Mouse (Mus musculus): ENCODE results near the gene Slc9a8. TPM values are rescaled to one million over a fixed set of nuclear protein-coding genes. Genes with fewer than 3 reads are reported as not detected.

Gene Slc9a8
- polyA plus RNA-seq, 1 experiment: 3.4 TPM

DNA sequence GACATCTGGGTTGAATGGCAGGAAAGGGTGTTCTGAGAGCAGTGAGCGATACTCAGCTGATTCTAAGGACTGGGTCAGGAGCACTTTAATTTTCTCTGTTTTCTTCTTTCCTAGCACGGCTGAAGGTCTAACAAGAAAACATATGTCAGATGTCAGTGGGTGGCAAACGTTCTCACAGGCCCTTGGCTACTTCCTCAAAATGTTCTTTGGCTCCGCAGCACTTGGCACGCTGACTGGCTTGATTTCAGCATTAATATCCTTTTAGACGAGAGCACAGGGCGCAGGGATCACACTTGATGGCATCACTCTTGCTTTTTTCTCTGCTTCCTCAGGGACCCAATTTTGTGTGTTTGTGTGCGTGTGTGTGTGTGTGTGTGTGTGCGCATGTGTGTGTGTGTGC, 35.7 kb downstream of the Slc9a8 start:
- Histone ChIP-seq H3K4me3 (replicated peaks) (no peak overlapping the region), H3K9me3 (no peaks in the 10 kb centered on the region), H3K27me3 (replicated peaks) (no peaks in the 10 kb centered on the region), H3K36me3 (replicated peaks; ENCODE audit: low read length) (peaks cover 87% of the 10 kb centered on the region), H3K4me1 (no peaks in the 10 kb centered on the region; the same call in 1 of the 2 replicates)
- no peak for TF ChIP-seq FLI1 (IDR thresholded peaks at IDR 0.05; ENCODE audit: low read length)
- no peak for TF ChIP-seq GATA1 (IDR thresholded peaks at IDR 0.05; ENCODE audit: borderline replicate concordance, low read length)

- TF ChIP-seq GATA1 (IDR thresholded peaks at IDR 0.05; ENCODE audit: borderline replicate concordance, low read length) (no peak), FLI1 (IDR thresholded peaks at IDR 0.05; ENCODE audit: low read length) (no peak)
- Histone ChIP-seq H3K36me3 (replicated peaks; ENCODE audit: low read length) (peaks cover 88% of the 10 kb centered on the region), H3K27me3 (replicated peaks) (no peaks in the 10 kb centered on the region)
Measured at GRCm38 (mm10) chr2:167458548-167458947, 37.0 kb downstream of the Slc9a8 start.

GRCm38 (mm10) chr2:167459071-167459865, 37.8 kb downstream of the Slc9a8 start:
- no peaks in the 10 kb centered on the region; the same call in 1 of the 2 replicates for H3K4me1 ChIP-seq
- H3K4me3 ChIP-seq (replicated peaks): no peak overlapping the region
- no peaks in the 10 kb centered on the region for H3K9me3 ChIP-seq
- H3K27me3 ChIP-seq (replicated peaks): no peaks in the 10 kb centered on the region
- TF ChIP-seq GATA1 (IDR thresholded peaks at IDR 0.05; ENCODE audit: borderline replicate concordance, low read length) (no peak), FLI1 (IDR thresholded peaks at IDR 0.05; ENCODE audit: low read length) (no peak)
- peaks cover 86% of the 10 kb centered on the region for H3K36me3 ChIP-seq (replicated peaks; ENCODE audit: low read length)

More at GRCm38 (mm10) chr2:167458548-167458947, 37.0 kb downstream of the Slc9a8 start:
- Histone ChIP-seq H3K4me3 (replicated peaks) (no peak overlapping the region), H3K9me3 (no peaks in the 10 kb centered on the region), H3K4me1 (no peaks in the 10 kb centered on the region; the same call in 1 of the 2 replicates)

DNA sequence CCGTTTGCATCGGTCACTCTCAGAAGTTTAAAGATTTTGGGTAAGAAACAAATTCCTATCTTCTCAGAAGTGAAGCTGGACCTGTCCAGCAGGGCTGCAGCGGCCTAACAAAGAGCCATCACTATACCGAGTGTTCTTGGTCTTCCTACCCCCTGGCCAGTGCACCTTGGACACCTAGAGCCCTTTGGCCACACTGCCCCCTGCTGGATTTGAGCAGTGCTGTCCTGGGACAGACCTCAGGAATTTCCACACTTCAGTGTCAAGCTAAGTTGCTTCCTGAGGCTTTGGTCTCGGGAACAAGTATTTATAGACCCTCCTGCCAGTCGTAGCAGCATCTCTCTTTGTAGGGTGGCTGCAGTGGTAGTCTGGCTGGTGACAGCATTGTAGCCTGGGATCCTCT, 41.4 kb downstream of the Slc9a8 start:
- TF ChIP-seq FLI1 (IDR thresholded peaks at IDR 0.05; ENCODE audit: low read length) (no peak), GATA1 (IDR thresholded peaks at IDR 0.05; ENCODE audit: borderline replicate concordance, low read length) (no peak)
- Histone ChIP-seq H3K36me3 (replicated peaks; ENCODE audit: low read length) (peaks cover 89% of the 10 kb centered on the region), H3K4me3 (replicated peaks) (no peak overlapping the region), H3K27me3 (replicated peaks) (no peaks in the 10 kb centered on the region), H3K9me3 (no peaks in the 10 kb centered on the region), H3K4me1 (peaks cover 5% of the 10 kb centered on the region; the same call in 1 of the 2 replicates)

DNA sequence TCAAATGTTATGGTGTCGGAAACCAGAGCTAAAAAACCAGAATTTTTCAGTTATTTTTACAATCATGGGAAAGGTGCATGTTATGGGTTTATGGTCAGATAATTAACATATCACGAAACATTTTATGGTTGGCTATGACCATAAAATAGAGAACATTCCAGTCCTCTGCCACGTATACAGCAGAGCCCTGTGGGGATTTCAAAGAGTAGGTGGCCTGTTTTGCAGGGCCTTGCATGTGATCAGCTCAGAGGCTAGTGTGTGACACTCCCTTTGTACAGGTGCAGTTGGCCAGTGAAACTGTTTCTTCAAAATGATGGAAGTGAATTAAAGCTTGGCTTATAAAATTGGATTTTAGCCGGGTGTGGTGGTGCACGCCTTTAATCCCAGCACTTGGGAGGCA, 42.3 kb downstream of the Slc9a8 start:
- no peaks in the 10 kb centered on the region for H3K9me3 ChIP-seq
- TF ChIP-seq GATA1 (IDR thresholded peaks at IDR 0.05; ENCODE audit: borderline replicate concordance, low read length): no peak
- no peak for TF ChIP-seq FLI1 (IDR thresholded peaks at IDR 0.05; ENCODE audit: low read length)
- no peaks in the 10 kb centered on the region for H3K27me3 ChIP-seq (replicated peaks)
- no peak overlapping the region for H3K4me3 ChIP-seq (replicated peaks)
- H3K36me3 ChIP-seq (replicated peaks; ENCODE audit: low read length): peaks cover 89% of the 10 kb centered on the region
- H3K4me1 ChIP-seq: peaks cover 5% of the 10 kb centered on the region; the same call in 1 of the 2 replicates

- no peaks in the 10 kb centered on the region for H3K9me3 ChIP-seq
- H3K27me3 ChIP-seq (replicated peaks): no peaks in the 10 kb centered on the region
- no peak overlapping the region for H3K4me3 ChIP-seq (replicated peaks)
- TF ChIP-seq GATA1 (IDR thresholded peaks at IDR 0.05; ENCODE audit: borderline replicate concordance, low read length): no peak
- no peak for TF ChIP-seq FLI1 (IDR thresholded peaks at IDR 0.05; ENCODE audit: low read length)
- H3K4me1 ChIP-seq: peaks cover 5% of the 10 kb centered on the region; the same call in 1 of the 2 replicates
- peaks cover 91% of the 10 kb centered on the region for H3K36me3 ChIP-seq (replicated peaks; ENCODE audit: low read length)
Measured at GRCm38 (mm10) chr2:167465951-167466350, 44.4 kb downstream of the Slc9a8 start.

- H3K36me3 ChIP-seq (replicated peaks; ENCODE audit: low read length): peaks cover 94% of the 10 kb centered on the region
Measured at GRCm38 (mm10) chr2:167467214-167467613, 45.7 kb downstream of the Slc9a8 start.

DNA sequence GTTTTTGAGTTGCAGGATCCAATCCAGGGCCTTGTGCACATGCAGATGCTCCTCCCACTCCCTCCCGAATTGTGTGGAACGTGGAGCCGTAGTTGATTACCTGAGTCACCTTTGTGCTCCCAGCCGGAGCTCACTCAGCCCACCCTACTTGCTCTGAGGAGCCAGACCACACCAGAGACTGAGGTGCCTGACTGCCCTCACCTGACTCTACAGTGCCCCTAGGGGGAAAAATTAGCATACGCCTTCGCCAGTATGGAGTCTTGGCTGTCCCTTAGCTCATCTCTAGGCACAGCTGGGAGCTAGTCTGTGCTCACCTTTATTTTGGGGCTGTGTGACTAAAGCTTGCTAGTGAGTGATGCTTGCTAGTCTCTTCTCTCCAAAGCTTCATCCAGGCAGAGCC, 46.9 kb downstream of the Slc9a8 start:
- no peak overlapping the region for H3K4me3 ChIP-seq (replicated peaks)
- no peaks in the 10 kb centered on the region for H3K9me3 ChIP-seq
- H3K36me3 ChIP-seq (replicated peaks; ENCODE audit: low read length): peaks cover 95% of the 10 kb centered on the region
- peaks cover 5% of the 10 kb centered on the region; the same call in 1 of the 2 replicates for H3K4me1 ChIP-seq
- no peak for TF ChIP-seq GATA1 (IDR thresholded peaks at IDR 0.05; ENCODE audit: borderline replicate concordance, low read length)
- no peak for TF ChIP-seq FLI1 (IDR thresholded peaks at IDR 0.05; ENCODE audit: low read length)
- H3K27me3 ChIP-seq (replicated peaks): no peaks in the 10 kb centered on the region

More at GRCm38 (mm10) chr2:167467214-167467613, 45.7 kb downstream of the Slc9a8 start:
- no peaks in the 10 kb centered on the region for H3K27me3 ChIP-seq (replicated peaks)
- no peaks in the 10 kb centered on the region for H3K9me3 ChIP-seq
- peaks cover 5% of the 10 kb centered on the region; the same call in 1 of the 2 replicates for H3K4me1 ChIP-seq
- H3K4me3 ChIP-seq (replicated peaks): no peak overlapping the region
- no peak for TF ChIP-seq FLI1 (IDR thresholded peaks at IDR 0.05; ENCODE audit: low read length)

DNA sequence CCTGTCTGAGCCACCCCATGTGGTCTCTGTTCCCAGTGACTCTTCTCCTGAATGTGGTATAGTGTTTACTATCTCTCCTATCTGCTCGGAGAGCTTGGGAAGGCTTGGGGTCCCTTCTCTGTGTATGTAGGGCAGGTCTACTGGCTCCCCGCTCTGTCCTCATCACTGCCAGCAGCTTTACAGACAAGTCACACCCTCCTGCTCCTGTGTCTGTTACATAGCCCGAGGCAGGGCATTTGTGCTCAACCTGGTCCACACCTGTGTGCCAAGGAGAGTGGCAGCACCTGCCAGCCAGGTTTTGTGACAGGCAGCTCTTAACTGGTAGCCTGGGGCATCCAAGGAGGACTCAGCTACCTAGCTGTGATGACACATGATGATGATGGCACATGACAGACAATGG, 49.1 kb downstream of the Slc9a8 start:
- TF ChIP-seq FLI1 (IDR thresholded peaks at IDR 0.05; ENCODE audit: low read length): no peak
- no peak for TF ChIP-seq GATA1 (IDR thresholded peaks at IDR 0.05; ENCODE audit: borderline replicate concordance, low read length)
- no peaks in the 10 kb centered on the region for H3K9me3 ChIP-seq
- no peaks in the 10 kb centered on the region for H3K27me3 ChIP-seq (replicated peaks)
- no peak overlapping the region for H3K4me3 ChIP-seq (replicated peaks)
- H3K36me3 ChIP-seq (replicated peaks; ENCODE audit: low read length): peaks cover 97% of the 10 kb centered on the region
- peaks cover 5% of the 10 kb centered on the region; the same call in 1 of the 2 replicates for H3K4me1 ChIP-seq

DNA sequence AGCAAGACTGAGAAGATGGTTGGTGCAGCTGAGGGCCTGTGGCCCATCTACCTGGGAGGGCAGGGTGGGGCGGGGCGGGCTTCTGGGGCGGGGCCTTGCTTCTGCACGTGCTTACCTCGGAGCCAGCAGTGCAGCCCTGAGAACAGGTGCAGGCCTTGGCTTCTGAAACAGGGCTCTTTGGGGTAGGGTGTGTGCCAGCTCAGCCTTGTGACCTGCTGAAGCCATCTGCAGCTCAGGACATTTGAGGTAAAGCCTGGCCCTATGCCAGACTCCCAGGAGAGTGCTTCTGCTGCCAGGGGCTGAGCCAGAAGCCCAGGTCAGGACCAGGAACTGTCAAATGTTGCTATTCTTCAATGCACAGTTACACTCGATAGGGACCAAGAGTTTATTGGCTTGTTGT, 50.1 kb downstream of the Slc9a8 start:
- H3K4me3 ChIP-seq (replicated peaks): no peak overlapping the region
- H3K4me1 ChIP-seq: peaks cover 14% of the 10 kb centered on the region
- TF ChIP-seq GATA1 (IDR thresholded peaks at IDR 0.05; ENCODE audit: borderline replicate concordance, low read length): no peak
- TF ChIP-seq FLI1 (IDR thresholded peaks at IDR 0.05; ENCODE audit: low read length): no peak
- no peaks in the 10 kb centered on the region for H3K9me3 ChIP-seq
- peaks cover 97% of the 10 kb centered on the region for H3K36me3 ChIP-seq (replicated peaks; ENCODE audit: low read length)
- no peaks in the 10 kb centered on the region for H3K27me3 ChIP-seq (replicated peaks)

All from megakaryocyte, embryonic 14.5 days (primary cell).